Mouse (Mus musculus) B cell, adult 2 months (primary cell): ENCODE measurements at regions not wholly inside any gene's neighbourhood (a gene's known extent, or its start where the extent isn't known, plus 50 kb on each side); places are given as distances from the start of the nearest gene placed in this dataset.

ENCODE experiments used
- DNase-seq, 2 experiments: peaks; one replicate each; pipeline ENCODE4 v3.0.0; 2022

DNA sequence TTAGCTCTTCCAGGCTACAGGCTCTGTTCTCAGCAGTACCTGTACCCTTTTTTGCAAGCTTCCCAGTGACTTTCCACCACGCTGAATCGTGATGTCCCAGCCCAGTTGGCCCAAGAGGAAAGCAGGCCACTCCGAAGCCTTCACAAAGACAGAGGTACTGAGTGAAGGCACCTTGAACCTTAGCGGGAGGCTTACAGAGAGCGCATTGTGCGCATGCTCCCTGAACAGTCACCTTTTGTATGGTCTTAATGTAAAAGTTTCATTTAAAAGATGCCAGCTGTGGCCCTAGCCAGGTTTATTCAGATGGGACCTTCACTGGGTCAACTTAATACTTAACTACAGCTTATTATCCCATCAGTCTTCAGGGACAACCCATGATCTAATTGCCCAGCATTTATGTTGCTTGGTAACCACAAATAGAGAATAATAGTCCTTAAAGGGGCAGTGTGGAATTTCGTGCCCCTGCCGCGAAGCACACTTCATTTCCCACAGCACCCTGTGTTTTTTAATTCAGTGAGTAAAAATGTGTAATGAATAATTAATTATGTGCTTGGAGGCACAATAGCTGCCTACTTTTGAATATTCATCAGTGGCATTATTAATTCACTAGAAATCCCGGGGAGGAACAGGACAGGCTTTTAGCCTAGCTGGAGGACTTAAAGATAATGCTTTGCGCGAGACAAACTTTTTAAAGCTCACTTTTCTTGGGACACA is 111.3 kb upstream of the Vrk1 start:
- no peak for DNase-seq

DNA sequence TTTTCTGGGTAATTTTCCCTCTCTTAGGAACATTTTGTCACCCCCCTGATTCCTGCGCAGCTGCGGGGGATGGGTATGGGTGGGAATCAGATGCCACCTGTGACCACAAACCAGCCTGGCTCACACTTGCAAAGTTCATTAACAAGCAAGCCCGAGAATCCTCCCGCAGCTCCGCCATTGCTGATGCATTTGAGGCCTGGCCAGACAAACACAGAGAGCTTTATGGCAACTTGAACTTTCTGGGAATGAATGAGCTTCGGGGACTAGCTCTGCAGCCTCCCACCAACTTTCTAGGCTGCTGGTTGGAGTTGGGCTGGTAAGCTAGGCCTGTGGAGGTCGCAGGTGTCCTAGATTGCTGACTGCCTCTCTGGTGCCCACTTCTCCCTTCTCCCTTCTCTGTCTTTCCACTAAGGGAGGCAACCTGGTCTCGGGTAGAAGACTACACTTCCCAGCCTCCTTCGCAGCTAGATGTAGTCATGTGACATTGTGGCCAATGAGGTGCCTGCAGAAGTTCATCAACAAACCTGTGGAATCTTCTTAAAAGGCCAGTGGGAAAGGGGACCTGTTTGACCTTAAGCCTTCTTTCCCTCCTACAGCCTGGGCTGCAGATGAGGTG is 110.6 kb upstream of the Vrk1 start:
- no peak for DNase-seq

DNA sequence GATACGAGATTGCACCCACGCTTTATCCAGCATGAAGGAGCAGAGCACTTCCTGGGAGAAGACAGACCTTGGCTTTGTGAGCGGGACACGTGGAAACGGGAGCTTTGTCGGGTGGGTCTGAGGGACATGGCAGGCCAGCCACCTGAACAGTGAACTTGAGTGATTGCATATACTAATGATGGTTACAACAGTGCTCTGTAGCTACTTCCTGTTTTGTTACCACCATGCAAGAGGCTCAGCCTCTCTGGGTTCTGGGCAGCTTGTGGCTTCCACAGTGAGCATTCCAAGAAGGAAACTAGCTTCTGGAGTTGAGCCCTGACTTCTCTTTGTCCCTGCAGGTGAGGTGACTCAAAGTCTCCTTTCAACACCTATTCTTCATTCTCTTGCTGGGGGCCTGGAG is 109.5 kb upstream of the Vrk1 start:
- no peak for DNase-seq

DNA sequence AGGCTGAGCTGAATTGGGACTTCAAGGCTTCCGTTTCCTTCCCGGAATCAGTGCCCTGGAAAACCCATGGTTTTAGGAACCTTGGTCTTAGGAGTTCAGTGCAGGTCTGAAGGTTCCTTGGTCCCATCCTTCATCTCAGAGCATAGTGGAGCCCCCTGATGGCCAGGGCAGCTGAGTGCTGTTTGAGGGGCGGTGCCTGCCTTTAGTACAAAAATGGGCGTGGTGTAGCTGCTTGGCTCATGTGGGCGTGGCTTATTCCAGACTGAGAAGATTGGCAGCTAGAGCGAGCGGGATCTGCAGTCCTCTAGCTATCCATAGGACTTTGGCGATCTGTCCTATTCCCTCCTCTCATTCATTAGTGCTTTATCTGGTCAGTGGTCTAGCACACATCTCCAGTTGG is 107.0 kb upstream of the Vrk1 start:
- no peak for DNase-seq

DNA sequence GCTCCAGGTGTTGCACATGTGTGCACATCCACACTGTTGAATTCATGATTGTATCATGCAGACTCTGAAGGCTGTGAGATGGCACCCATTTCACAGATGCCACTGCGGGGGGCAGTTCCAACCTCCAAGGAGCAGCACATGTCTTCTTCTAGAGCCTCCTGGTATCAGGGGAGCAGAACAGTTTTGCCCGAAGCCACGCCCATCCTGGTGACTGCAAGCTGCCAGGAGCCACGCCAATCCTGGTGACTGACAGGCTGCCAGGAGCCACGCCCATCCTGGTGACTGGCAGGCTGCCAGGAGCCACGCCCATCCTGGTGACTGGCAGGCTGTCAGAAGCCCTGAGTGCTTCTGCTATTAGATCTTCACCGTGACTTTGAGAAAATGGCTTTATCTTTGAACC is 103.4 kb upstream of the Vrk1 start:
- DNase-seq = peak; percentile 31 to 52

DNA sequence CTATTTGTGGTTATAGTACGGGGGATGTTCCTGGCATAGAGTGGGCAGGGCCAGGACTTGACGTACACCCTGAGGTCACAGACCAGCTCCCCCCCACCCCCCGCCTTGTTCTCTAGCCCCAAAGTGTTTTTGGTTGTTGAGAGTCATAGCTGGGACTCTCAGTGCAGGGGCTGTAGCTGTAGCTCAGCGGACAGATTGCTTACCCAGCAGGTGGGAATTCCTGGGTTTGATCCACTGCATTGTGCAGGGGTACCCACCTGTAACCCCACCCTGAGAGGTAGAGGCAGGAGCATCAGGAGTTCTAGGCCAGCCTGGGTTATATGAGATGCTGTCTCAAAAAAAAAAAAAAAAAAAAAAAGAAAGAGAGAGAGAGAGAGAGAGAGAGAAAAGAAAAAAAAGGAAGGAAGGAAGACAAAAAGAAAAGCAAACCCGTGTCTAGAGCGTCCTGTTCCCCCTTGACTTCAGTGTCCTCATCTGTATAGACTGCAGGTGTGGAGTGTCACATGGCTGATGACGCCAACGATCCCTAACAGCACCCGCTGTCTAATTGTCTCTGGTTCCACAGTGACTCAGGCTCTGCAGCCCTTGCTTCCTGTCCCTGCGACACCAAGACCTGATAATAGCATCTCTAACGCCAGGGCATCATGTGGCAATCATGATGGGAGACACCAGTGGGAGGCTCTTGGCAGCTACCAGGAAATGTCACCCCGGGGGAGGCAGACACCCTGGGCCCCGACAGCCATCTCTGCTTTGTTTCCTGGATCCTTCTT is 102.0 kb upstream of the Vrk1 start:
- DNase-seq = peak in 1 of 2 experiments; percentile 3

DNA sequence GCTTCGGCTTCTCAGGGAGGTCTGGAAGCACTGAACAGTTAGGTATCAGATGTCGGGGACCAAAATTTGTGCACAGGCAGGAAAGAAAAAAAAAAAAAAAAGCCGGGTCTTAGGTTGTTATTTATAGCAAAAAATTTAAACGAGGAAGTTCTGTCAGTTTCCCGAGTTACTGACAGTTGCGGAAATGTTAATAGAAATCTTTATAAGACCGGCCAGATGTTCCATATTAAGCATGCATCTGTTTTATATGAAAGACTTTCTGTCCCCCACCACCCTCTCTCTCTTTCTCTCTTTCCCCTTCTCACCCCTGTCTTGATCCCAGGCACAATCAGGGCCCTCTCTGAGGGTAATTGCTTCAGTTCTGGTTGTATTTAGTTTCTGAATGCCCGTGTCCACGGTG is 98.5 kb upstream of the Vrk1 start:
- no peak for DNase-seq

DNA sequence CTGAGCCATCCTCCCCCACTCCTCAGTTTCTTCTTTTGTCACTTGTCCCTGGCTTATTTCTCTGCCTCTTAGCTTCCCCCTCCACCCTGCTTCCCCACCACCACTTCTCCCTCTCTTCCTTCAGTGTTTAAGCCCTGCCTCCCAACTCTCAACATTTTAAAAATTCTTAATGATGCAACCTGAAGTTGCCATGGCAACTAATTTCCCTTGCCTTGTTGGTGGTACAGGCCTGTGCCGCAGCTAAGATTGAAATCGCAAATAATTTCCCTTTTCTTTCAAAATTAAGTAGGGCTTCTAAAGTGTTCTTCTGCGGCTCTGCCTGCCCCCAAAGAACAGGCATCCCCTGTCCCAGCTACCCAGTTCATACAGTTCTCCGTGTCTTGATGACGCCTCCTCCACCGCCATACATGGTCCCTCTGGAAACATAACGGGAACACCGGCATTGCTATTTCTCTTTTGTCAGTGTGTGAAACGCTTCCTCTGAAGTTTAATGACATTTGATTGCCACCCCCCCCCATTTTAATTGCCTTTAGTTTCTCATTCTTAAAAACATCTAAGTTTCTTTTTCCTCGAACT is 92.6 kb upstream of the Vrk1 start:
- DNase-seq = no peak

DNA sequence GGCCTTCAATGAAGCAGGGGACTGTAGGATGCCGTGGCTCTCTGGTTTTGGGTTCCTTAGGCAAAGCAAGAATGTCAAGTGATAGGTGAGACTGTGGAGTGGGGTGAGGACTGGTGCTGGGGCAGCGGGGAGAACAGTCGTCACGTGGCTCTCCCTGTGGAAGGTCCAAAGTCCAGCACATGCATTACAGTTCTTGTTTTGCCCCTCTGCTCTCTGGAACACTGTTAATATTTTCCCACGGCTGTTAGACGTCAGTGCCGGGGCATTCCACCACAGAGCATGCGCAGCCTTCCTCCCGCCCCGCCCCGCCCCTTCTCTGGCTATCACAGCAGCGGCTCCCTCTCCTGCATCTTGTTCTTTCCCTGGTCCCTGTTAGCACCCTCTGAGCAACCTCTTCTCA is 91.3 kb upstream of the Vrk1 start:
- no peak for DNase-seq

DNA sequence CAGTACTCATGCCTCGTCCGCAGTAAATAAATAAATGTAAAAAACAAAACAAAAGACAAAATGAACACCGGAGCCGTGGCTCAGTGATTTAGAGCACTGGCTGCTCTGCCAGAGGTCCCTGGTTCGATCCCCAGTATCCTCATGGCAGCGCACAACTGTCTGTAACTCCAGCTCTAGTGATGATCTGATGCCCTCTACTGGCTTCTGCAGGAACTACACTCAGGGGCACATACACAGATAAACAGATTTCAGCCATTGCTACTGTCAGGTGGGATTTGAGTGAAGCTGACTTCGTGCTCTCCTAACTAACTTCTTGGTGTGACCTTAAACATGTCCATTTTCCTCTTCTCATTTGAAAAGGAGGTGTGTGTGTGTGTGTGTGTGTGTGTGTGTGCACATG is 82.8 kb upstream of the Vrk1 start:
- DNase-seq = no peak

DNA sequence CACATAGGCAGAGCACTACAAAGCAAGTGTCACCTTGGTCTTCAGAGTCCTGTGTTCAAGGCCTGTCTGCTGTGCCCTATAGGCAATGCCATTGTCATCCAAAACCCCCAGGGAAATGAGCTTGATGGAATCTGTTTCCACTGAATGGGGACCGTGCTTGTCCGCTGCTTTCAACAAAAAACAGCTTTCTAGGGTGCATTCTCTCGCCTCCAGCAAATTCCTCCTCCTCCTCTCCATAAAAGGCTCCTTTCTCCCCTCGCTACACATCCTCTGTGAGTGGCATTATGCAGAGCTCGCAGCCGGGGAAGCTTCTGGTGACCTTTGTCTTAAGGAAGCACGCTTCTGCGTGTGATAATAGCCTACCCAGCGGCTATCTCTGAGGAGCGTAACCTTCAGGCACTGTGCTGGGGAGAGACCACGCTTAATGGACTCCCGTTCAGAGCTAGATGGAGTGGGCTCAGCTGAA is 80.5 kb upstream of the Vrk1 start:
- DNase-seq = no peak

DNA sequence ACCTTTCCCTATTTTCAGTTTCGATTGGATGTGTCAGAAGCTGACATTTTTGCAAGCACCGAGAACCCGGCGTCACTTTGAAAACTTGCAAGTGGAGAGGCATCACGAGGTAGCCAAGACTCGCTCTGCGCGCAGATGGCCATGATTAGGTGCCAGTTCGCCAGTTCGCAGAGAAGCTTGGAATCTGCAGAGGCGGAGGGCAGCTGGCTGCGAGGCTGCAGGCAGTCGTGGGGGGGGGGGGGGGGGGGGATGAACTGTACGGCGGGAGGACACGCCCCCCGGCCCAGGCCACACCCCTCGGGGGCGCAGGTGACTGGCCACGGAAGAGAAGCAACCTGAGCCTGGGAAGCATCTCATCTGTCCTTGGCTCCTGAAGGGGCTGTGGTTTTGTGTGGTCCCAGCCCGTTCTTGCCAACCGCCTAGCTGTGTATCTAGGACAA is 74.6 kb upstream of the Vrk1 start:
- DNase-seq = no peak

DNA sequence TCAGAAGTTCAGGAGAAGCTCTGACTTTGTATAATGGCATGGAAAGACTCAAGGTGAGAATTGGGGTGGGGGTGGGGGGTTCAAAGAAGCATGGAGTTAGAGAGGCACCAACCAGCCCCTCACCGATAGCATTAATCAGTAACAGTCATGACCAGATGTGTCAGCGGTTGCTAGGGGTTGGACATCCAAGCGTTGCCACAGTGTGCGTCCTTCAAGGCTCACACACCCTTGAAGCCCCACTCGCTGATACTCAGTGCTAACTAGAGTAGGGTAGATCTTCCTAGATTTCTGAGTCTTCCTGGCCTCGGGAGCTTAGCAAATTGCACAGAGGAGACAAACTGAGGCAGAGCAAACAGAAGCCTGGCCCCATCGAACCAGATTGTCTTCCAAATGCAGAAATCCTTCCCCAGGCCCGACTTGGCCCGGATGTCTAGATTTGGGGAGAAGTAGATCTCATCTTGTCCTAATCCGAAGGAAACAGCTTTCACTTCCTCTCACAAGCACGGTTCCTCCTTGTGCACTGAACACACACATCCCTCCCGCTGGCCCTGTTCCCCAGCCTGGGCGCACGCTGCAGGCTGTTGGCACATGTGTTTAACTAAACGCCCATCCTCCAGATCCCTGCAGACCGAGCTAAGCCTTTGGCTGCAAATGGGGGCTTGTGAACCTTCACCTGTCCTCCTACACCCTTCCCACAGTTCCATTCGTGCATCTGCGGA is 73.1 kb upstream of the Vrk1 start:
- no peak for DNase-seq

DNA sequence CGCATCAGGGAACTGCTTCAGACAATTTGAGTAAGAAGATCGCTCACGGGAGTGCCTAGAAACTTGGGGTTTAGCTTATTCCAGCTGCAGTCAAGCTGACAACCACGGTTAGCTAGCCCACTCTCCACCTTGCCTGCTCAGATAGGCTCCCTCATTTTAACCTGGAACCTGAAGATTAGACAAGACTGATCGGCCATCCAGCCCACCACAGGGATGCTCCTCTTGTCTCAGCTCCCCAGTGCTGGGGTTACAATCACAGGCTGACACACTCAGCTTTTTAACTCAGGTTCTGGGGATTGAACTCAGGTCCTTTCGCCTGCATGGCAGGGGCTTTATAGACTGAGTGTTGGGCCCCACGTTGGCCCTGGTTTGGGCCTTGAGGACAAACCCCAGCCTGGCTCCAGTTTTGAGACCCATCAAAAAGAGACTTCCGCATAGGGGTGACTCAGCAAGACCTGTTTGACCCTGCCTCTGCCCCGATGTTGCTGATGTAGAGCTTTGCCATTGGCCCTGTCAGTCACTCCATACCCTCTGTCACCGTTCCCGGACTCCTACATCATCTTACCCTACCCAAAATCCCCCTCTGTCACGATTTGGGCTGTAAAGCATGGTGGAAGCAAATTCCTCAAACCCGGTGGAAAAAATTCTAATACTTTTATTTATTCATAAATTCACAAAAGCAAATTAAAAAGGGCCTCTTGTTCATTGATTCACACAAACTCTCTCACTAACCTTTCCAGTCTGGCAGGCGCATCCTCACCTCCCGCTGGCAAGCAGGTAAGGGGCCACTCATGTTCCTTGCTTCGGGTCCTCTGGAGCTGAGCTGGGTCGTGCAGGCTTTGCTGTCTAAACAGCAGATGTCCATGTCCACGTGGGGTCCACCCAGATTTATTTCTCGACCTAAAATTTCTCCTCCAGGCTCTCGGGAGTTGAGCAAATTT is 67.6 kb upstream of the Vrk1 start:
- no peak for DNase-seq

DNA sequence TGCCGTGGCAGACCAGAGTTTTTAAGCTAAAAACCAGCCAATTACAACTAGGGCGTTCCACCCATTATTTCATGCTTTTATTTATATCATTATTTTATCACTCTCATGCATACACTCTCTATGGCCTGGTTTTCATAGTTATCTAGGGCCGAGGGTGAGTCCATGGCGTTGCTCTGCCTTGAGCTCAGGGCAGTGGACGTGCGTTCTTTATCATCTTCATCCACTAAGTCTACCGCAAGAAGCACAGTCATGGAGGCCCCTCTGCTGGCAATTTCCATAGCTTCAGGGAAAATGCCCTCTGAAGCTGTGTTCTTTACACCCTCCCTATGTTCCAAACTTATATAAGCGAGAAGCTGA is 67.0 kb upstream of the Vrk1 start:
- DNase-seq = no peak

DNA sequence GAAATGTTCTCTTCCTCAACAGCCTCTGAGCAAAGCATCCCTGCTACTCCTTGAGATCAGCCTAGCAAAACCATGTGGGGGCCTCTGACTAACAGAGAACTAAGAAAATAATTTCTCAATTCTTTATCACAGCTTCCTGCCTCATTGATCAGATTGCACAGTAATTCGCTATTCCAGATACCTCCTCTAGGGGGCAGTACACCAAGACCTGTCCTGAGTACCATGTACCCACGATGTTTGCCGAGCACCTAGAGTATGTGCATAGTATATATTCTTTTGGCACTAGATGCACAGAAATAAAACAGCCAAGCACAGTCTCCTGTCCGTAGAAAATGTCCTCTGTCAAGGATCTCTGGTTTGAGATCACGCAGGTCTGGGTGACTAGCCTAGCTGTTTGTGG is 62.7 kb upstream of the Vrk1 start:
- no peak for DNase-seq

DNA sequence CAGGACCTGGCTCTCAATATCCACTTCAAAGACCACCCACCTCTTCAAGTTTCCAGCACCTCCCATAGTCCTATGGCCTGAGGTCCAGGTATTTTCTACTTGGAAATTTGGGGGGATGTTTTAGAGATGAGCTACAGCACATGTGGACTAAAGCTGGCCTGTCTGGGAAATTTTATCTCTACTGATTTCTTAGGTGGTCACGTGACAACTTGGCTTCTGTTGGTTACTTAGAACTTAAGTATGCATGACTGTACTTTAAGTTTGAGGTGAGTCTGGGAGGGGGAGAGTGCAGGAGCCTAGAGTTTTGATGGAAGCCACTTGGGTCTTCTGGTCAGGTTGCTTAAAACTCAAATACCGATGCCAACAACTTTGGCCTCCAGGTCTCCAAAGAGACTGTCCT is 61.7 kb upstream of the Vrk1 start:
- DNase-seq = no peak

DNA sequence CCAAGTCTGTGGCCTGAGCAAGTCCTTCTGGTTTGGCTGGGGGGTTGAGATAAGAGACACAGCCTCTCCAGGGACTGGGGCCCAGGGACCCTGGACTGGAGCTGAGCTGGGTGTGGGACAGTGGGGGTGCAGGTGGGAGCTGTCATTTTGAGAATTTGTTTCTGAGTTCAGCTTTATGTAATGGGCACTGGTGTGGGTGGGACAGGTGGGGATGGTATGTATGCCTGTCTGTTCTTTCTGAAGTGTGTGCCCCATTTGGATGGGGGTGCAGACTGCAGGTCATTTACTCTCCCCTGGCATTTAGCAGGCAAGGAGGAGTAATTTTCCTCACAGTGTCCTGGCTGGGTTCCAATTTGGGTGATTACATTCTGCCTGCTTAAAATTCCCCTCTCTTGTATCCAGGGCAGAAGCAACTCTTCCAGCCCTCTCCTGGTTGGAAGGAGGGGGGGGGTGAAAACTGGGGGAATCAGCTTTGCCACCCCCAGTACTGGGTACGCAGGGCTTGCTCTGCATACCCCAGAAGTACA is 54.2 kb upstream of the Vrk1 start:
- DNase-seq = no peak

DNA sequence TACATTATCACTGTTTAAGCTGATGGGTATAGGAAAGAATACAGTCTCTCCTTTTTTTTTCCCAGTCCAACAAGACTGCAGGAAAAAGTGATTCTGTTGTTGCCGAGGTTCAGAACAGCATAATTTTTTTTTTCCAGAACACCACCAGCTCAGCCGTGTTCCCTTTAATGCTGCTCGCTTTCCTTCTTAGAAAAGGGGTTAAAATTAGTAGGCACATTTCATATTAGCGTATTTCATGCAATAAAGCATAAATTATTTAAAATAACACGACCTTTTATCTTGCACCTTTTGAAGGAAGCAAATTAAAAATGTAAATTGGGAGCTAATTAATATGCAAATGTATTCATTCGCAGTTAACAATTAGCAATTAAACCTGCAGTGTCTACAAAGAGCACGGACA is 50.3 kb upstream of the Vrk1 start:
- no peak for DNase-seq
